Mouse (Mus musculus) CH12.LX (cell line): ENCODE data around the gene Ccser1.

Experiments
- CTCF ChIP-seq, 2 experiments: IDR thresholded peaks in 1 of 2; conservative IDR thresholded peaks in 1 of 2; 2 replicates each; pipeline ENCODE4 v1.5.1; 2011 to 2012; ENCODE audit warnings: low read depth in 2 of 2, low read length in 2 of 2, improper control_type of control experiment in 1 of 2, inconsistent platforms in 1 of 2, mild to moderate bottlenecking in 1 of 2, moderate library complexity in 1 of 2
- KAT2A ChIP-seq: IDR thresholded peaks from 2 replicates; pipeline ENCODE4 v1.6.1; 2012; ENCODE audit warnings: low read length, improper control_type of control experiment, inconsistent platforms; ENCODE audit not compliant: insufficient replicate concordance
- NRF1 ChIP-seq: IDR thresholded peaks from 2 replicates; pipeline ENCODE4 v1.6.1; 2014; ENCODE audit warnings: low read depth, mild to moderate bottlenecking, inconsistent platforms, low read length, improper control_type of control experiment, moderate library complexity
- UBTF ChIP-seq: IDR thresholded peaks from 2 replicates; pipeline ENCODE4 v1.6.1; 2012; ENCODE audit warnings: low read depth, mild to moderate bottlenecking, inconsistent platforms, low read length, improper control_type of control experiment, moderate library complexity

- no peak for TF ChIP-seq KAT2A
- TF ChIP-seq CTCF (conservative IDR thresholded peaks at IDR 0.05 in 1 of 2, IDR thresholded peaks at IDR 0.05 in 1 of 2; ENCODE audit: low read depth in 2 of 2, low read length in 2 of 2), result no peak
- no peak for TF ChIP-seq NRF1
- TF ChIP-seq UBTF, result no peak
Measured at GRCm38 (mm10) chr6:61762135-61762534, 582.0 kb downstream of the Ccser1 start.
